Mouse (Mus musculus): Measurements from ENCODE around the gene Ptp4a2.

GRCm38 (mm10) chr4:129829799-129830198 lies 18.8 kb downstream of the Ptp4a2 start:
- TF ChIP-seq POLR2A (IDR thresholded peaks at IDR 0.05; ENCODE audit: insufficient read length, low read depth), result no peak
- no peak for TF ChIP-seq MAX (IDR thresholded peaks at IDR 0.05; ENCODE audit: low read depth)
- TF ChIP-seq USF1 (IDR thresholded peaks at IDR 0.05; ENCODE audit: low read depth), result no peak
- no peak for TF ChIP-seq POLR2AphosphoS2 (IDR thresholded peaks at IDR 0.05; ENCODE audit: insufficient read length, low read depth)
- TF ChIP-seq MYOG (IDR thresholded peaks at IDR 0.05; ENCODE audit: control insufficient read depth in 1 of 3, insufficient read depth in 1 of 3, insufficient read length in 2 of 3, low read depth in 2 of 3), result peak in 2 of 3 experiments; percentile 51 to 93
- TF ChIP-seq MYOD1 (IDR thresholded peaks at IDR 0.05; ENCODE audit: control insufficient read depth in 1 of 3, insufficient read length in 2 of 3, low read depth in 2 of 3), result peak; percentile 96 to 97 (median 97)
- peak; percentile 77 for TF ChIP-seq TCF12 (IDR thresholded peaks at IDR 0.05; ENCODE audit: insufficient read depth, poor library complexity, severe bottlenecking)
- no peak for TF ChIP-seq E2F4 (IDR thresholded peaks at IDR 0.05; ENCODE audit: insufficient read depth)
- TF ChIP-seq REST (IDR thresholded peaks at IDR 0.05; ENCODE audit: insufficient read depth, insufficient read length), result no peak
